Mouse (Mus musculus) heart, postnatal 0 days (tissue): ENCODE data around the gene Ubap2l. TPM values are rescaled to one million over a fixed set of nuclear protein-coding genes. Genes with fewer than 3 reads are reported as not detected.
A peak's percentile ranks its signal among the peaks of the same experiment; 100 is the strongest.

Experiments
- ATAC-seq: fragments of 200-750 bp; cut with Nextera tagmentation; 2 replicates; pipeline ENCODE4 v1.8.0; 2017; ENCODE audit warnings: low read depth, moderate number of reproducible peaks, moderate library complexity; ENCODE audit not compliant: insufficient read depth
- DNase-seq: peaks from one replicate; pipeline ENCODE4 v3.0.0-alpha.2; 2016; ENCODE audit warnings: low spot score
- H3K27ac ChIP-seq: fragments of 300-500 bp; sonication (generic); 2 replicates; pipeline ENCODE4 v1.5.1; 2014; ENCODE audit warnings: low read depth, mild to moderate bottlenecking
- H3K27me3 ChIP-seq: fragments of 300-500 bp; sonication (generic); 2 replicates; pipeline ENCODE4 v1.6.1; 2014; ENCODE audit warnings: low read length, mixed read lengths; ENCODE audit not compliant: control insufficient read depth, insufficient read depth
- H3K36me3 ChIP-seq: fragments of 300-500 bp; sonication (generic); replicated peaks from 2 replicates; pipeline ENCODE4 v1.6.1; 2014; ENCODE audit warnings: low read length, mixed read lengths; ENCODE audit not compliant: control insufficient read depth, insufficient read depth
- H3K4me1 ChIP-seq: fragments of 300-500 bp; sonication (generic); 2 replicates; pipeline ENCODE4 v1.6.1; 2014; ENCODE audit warnings: antibody characterized with exemption; ENCODE audit not compliant: control insufficient read depth, insufficient read depth
- H3K4me2 ChIP-seq: fragments of 300-500 bp; sonication (generic); 2 replicates; pipeline ENCODE4 v1.6.1; 2014; ENCODE audit warnings: low read depth, mild to moderate bottlenecking, low read length, moderate library complexity
- H3K4me3 ChIP-seq: fragments of 300-500 bp; sonication (generic); 2 replicates; pipeline ENCODE4 v1.5.1; 2014; ENCODE audit warnings: low read depth, low read length
- H3K9ac ChIP-seq: fragments of 300-500 bp; sonication (generic); replicated peaks from 2 replicates; pipeline ENCODE4 v1.6.1; 2014; ENCODE audit warnings: low read depth, low read length, mixed read lengths
- H3K9me3 ChIP-seq: fragments of 300-500 bp; sonication (generic); replicated peaks from 2 replicates; pipeline ENCODE4 v1.6.1; 2016; ENCODE audit warnings: low read length; ENCODE audit not compliant: control insufficient read depth
- CTCF ChIP-seq: IDR thresholded peaks from 2 replicates; pipeline ENCODE4 v1.5.1; 2016; ENCODE audit warnings: antibody characterized with exemption, control low read depth, low read depth
- EP300 ChIP-seq: IDR thresholded peaks from 2 replicates; pipeline ENCODE4 v1.6.1; 2016; ENCODE audit warnings: antibody characterized with exemption, low read depth
- WGBS: fragments of 180-500 bp; shearing (Covaris S2); extraction: QIAGEN DNeasy Blood & Tissue Kit; methylation state at CpG from one replicate; pipeline ENCODE4 v1.1.7; 2014; 5-methylcytosine and 5-hydroxymethylcytosine counted together
- polyA plus RNA-seq: library from polyadenylated mRNA; unstranded; fragments of >200 nt; fragmentation: Nextera tagmentation; extraction: Ambion mirVana; gene quantifications from 2 replicates; pipeline ENCODE4 v1.2.1, GENCODE M21; 2015
- total RNA-seq: library from RNA; depleted of rRNA; stranded (reverse); fragments of >200 nt; gene quantifications from 2 replicates; pipeline ENCODE4 v1.2.3, GENCODE M21; 2014; ENCODE audit warnings: low replicate concordance

Ubap2l gene
- total and polyA plus RNA-seq, 2 experiments from 2014 or later, result 64.2 to 92.0 TPM

DNA sequence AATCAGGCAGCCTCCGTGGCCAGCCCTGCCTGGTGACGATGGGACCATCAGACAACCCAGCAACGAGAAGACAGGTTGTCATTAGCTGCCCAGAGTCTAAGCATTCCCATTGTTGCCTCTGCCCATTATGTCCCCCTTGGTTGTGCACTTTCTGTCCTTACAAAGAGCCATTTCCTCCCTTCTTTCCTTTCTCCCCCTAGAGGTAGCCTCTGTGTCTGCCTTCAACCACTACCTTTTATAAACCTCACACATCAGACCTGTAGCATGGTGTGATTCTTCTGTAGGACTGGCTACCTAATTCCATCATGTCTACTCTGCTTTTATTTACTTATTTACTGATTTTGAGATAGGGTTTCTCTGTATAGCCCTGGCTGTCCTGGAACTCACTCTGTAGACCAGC, 65.2 kb downstream of the Ubap2l start:
- H3K27me3 ChIP-seq, result no peaks in the 10 kb centered on the region
- H3K27ac ChIP-seq, result no peak overlapping the region
- H3K4me2 ChIP-seq, result no peak overlapping the region
- WGBS, result 63% methylated on average over 3 of the region's 3 CpGs
- DNase-seq (no peak), ATAC-seq (no peak)
- no peaks in the 10 kb centered on the region for H3K9me3 ChIP-seq
- peak; percentile 21; the same call in 1 of the 2 replicates for TF ChIP-seq CTCF
- no peak for TF ChIP-seq EP300
- H3K36me3 ChIP-seq, result no peaks in the 10 kb centered on the region
- H3K9ac ChIP-seq, result no peak overlapping the region
- H3K4me3 ChIP-seq, result no peak overlapping the region
- no peaks in the 10 kb centered on the region for H3K4me1 ChIP-seq

DNA sequence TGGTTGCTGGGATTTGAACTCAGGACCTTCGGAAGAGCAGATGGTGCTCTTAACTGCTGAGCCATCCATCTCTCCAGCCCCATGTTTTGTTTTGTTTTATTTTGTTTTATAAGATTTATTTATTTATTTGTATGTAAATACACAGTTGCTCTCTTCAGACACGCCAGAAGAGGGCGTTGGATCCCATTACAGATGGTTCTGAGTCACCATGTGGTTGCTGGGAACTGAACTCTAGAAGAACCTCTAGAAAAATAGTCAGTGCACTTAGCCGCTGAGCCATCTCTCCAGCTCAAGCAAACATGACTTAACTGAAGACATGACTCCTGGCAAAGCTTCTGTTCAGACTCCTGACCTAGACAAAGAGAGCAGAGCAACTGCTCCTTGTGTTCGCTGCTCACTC, 70.0 kb downstream of the Ubap2l start:
- ATAC-seq (no peak), DNase-seq (no peak)
- Histone ChIP-seq H3K4me1 (no peaks in the 10 kb centered on the region), H3K9me3 (no peaks in the 10 kb centered on the region), H3K27ac (no peak overlapping the region), H3K4me2 (no peak overlapping the region), H3K9ac (no peak overlapping the region), H3K4me3 (no peak overlapping the region), H3K36me3 (no peaks in the 10 kb centered on the region), H3K27me3 (no peaks in the 10 kb centered on the region)
- WGBS, result 75% methylated on average over 5 of the region's 5 CpGs
- TF ChIP-seq EP300 (no peak), CTCF (no peak)

DNA sequence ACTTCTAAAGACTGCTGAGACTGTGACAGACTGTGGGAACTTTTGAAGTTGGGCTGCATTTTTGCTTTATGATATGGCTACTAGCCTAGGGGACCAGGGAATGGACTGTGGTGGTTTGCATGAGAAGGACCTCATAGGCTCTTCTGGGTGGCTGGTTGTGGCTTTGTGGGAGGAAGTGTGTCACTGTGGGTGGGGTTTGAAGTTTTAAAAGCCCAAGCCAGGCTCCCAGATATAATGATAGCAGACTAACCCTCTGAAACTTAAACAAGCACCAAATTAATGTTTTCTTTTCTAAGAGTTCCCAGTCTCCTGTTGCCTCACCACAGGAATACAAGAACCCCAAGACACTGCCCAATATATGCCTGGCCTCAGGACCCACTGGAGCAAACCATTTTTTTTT, 75.6 kb downstream of the Ubap2l start:
- DNase-seq (no peak), ATAC-seq (no peak)
- no peak overlapping the region for H3K27ac ChIP-seq
- H3K4me1 ChIP-seq, result no peaks in the 10 kb centered on the region
- TF ChIP-seq CTCF (no peak), EP300 (no peak)
- no peaks in the 10 kb centered on the region for H3K36me3 ChIP-seq
- H3K4me2 ChIP-seq, result no peak overlapping the region
- H3K9ac ChIP-seq, result no peak overlapping the region
- H3K4me3 ChIP-seq, result no peak overlapping the region
- H3K27me3 ChIP-seq, result no peaks in the 10 kb centered on the region
- no peaks in the 10 kb centered on the region for H3K9me3 ChIP-seq

DNA sequence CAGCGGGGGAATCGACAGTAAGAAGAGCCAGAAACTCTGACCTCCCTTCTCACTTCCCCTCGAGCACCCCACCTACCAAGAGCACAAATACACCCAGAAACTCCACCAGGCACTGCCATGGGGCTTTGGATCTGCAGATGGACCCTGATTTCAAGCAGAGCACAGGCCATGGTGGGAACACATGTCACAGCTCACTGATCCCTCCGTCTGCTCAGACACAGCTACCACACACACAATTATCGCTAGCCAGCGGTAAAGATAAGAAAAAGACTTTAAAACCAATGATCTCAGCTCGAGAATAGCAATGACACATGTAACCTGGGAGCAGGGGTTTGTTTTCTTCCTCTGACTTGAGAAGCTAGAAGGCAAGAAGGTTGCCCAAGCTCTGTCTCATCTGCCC, 83.9 kb downstream of the Ubap2l start:
- DNase-seq (no peak), ATAC-seq (no peak)
- Histone ChIP-seq H3K4me3 (no peak overlapping the region), H3K4me2 (no peak overlapping the region), H3K36me3 (no peaks in the 10 kb centered on the region), H3K27me3 (no peaks in the 10 kb centered on the region), H3K9me3 (no peaks in the 10 kb centered on the region), H3K4me1 (no peaks in the 10 kb centered on the region), H3K9ac (no peak overlapping the region), H3K27ac (no peak overlapping the region)
- TF ChIP-seq CTCF, result no peak
- no peak for TF ChIP-seq EP300
- 40% methylated on average over 7 of the region's 7 CpGs for WGBS

DNA sequence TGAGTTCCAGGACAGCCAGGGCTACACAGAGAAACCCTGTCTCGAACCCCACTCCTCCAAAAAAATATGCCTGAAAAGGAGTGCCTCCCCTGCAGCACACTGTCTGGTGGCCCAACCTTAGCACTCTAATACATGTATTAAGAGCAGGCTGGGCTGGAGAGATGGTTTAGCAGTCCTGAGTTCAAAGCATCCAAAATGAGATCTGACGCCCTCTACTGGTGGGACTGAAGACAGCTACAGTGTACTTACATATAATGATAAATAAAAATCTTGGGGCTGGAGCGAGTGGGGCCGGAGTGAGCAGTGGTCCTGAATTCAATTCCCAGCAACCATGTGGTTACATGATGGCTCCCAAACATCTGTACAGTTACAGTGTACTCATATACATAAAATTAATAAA, 85.5 kb downstream of the Ubap2l start:
- TF ChIP-seq EP300 (no peak), CTCF (peak; percentile 37)
- peaks cover 3% of the 10 kb centered on the region for H3K4me1 ChIP-seq
- no peak overlapping the region for H3K9ac ChIP-seq
- DNase-seq, result no peak
- H3K27me3 ChIP-seq, result no peaks in the 10 kb centered on the region
- no peak for ATAC-seq
- 67% methylated on average over 4 of the region's 4 CpGs for WGBS
- no peaks in the 10 kb centered on the region for H3K9me3 ChIP-seq
- no peak overlapping the region for H3K27ac ChIP-seq
- H3K4me2 ChIP-seq, result no peak overlapping the region
- no peak overlapping the region for H3K4me3 ChIP-seq
- H3K36me3 ChIP-seq, result no peaks in the 10 kb centered on the region

DNA sequence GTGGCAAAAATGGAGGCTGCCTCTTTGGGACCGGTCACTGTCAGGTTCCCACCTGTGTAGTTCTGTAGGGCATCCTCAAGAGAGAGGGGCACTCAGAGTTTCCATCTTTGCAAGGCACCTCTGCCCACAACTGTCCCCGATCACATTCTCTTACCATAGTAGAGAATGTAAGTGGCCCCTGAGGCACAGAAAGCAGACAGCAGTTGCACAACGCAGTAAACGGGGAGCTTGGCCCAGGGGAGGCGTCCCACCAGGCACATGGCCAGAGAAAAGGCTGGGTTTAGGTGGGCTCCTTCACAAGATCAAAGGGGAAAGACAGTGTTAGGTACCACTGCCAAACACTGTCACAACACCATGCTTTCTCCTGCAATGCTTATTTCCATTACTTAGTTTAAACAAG, 86.5 kb downstream of the Ubap2l start:
- H3K27ac ChIP-seq, result no peak overlapping the region
- H3K4me3 ChIP-seq, result no peak overlapping the region
- no peaks in the 10 kb centered on the region for H3K9me3 ChIP-seq
- no peak overlapping the region for H3K9ac ChIP-seq
- H3K4me1 ChIP-seq, result peaks cover 13% of the 10 kb centered on the region
- ATAC-seq, result no peak
- H3K36me3 ChIP-seq, result no peaks in the 10 kb centered on the region
- no peak for DNase-seq
- 86% methylated on average over 5 of the region's 5 CpGs for WGBS
- no peaks in the 10 kb centered on the region for H3K27me3 ChIP-seq
- no peak overlapping the region for H3K4me2 ChIP-seq
- no peak for TF ChIP-seq CTCF
- no peak for TF ChIP-seq EP300
